In genomic region chr3:68904902-68905778, GRCm38 (mm10) we compare ENCODE assay signal across 26 mouse cellular contexts. TPM values are rescaled to one million over a fixed set of nuclear protein-coding genes. Genes with fewer than 3 reads are reported as not detected.
A peak's percentile ranks its signal among the peaks of the same experiment; 100 is the strongest.
DNase-seq lines count a peak whose midpoint lies in the region; ATAC-seq and TF ChIP-seq lines count a peak whose summit lies in the region.
"Had no signal": no experiment of that assay in that cellular context is flagged by ENCODE, and none has a peak within 500 bp of the region (broad histone marks: within the 10 kb centered on the region; RNA-seq: fewer than 3 reads in every experiment).

No protein-coding gene starts in this region.

- DNase-seq in left cerebral cortex, adult 2 months (ENCODE audit: extremely low spot score in 1 of 2, low spot score in 2 of 2), result no peak
- DNase-seq in left cerebral cortex, postnatal 10 days (ENCODE audit: extremely low spot score in 1 of 2, low spot score in 2 of 2), result no peak
- DNase-seq in CH12.LX (ENCODE audit: extremely low read depth), result peak; percentile 81
- peak; percentile 12 for DNase-seq in induced T-regulatory cell, adult 2 months (ENCODE audit: low read depth)
- peak; percentile 13 for DNase-seq in telencephalon, adult 2 months (ENCODE audit: low read depth, low spot score)
- DNase-seq: adrenal gland, postnatal 14 days; cerebellum, adult 11-12 months; cerebellum, postnatal 25 days; heart, adult 2 months; heart, postnatal 4 days; kidney, adult 8-10 months; kidney, postnatal 14 days; midbrain, embryonic 14.5 days; right cerebral cortex, postnatal 14 days; thymus, postnatal 25 days had no signal

- peaks cover 6 to 36% of the 10 kb centered on the region in 2 experiments; a peak in 3 of 4 replicates for H3K4me1 ChIP-seq in CH12.LX (ENCODE audit: control insufficient read depth in 1 of 2, insufficient read depth in 2 of 2)
- H3K4me1 ChIP-seq in intestine, embryonic 16.5 days (ENCODE audit: control insufficient read depth, insufficient read depth, low read length), result no peaks in the 10 kb centered on the region
- H3K4me1 ChIP-seq: forebrain, embryonic 10.5 days; heart, embryonic 15.5 days; lung, embryonic 15.5 days had no signal

- no peaks in the 10 kb centered on the region for H3K9me3 ChIP-seq in CH12.LX (replicated peaks; ENCODE audit: low read length)
- H3K9me3 ChIP-seq in intestine, embryonic 16.5 days (ENCODE audit: control insufficient read depth, low read length), result no peaks in the 10 kb centered on the region
- H3K9me3 ChIP-seq: forebrain, embryonic 10.5 days; heart, embryonic 15.5 days; lung, embryonic 15.5 days had no signal

- no peak for TF ChIP-seq RAD21 in CH12.LX (IDR thresholded peaks at IDR 0.05; ENCODE audit: low read depth, low read length)

- dilution Hi-C loops in CH12.LX (cut with MboI; ENCODE audit: extremely low pct_ligation_motif_present, extremely low pct_unique_long_range_greater_than_20kb, low sequenced_read_pairs), result no loop called here

- H3K79me2 ChIP-seq in CH12.LX (replicated peaks; ENCODE audit: control insufficient read depth, extremely low read depth, insufficient read depth, poor library complexity, severe bottlenecking), result no peaks in the 10 kb centered on the region

- 0 out of 2 replicates have a peak overlapping the region, but pooled peaks have one; percentile 26 for H3K4me2 ChIP-seq in CH12.LX (ENCODE audit: insufficient read depth, low read depth, poor library complexity, severe bottlenecking)
- H3K4me2 ChIP-seq in intestine, embryonic 16.5 days (ENCODE audit: low read depth, low read length), result no peak overlapping the region
- H3K4me2 ChIP-seq: heart, embryonic 15.5 days; lung, embryonic 15.5 days had no signal

- no peaks in the 10 kb centered on the region for H3K27me3 ChIP-seq in CH12.LX (replicated peaks)
- H3K27me3 ChIP-seq in intestine, embryonic 16.5 days (replicated peaks; ENCODE audit: control insufficient read depth, insufficient read depth, low read length), result no peaks in the 10 kb centered on the region
- H3K27me3 ChIP-seq: heart, embryonic 15.5 days; lung, embryonic 15.5 days; Patski had no signal

- TF ChIP-seq EP300 in CH12.LX (IDR thresholded peaks at IDR 0.05; ENCODE audit: low read length), result peak; percentile 63

- no peak for TF ChIP-seq POLR2A in CH12.LX (IDR thresholded peaks at IDR 0.05; ENCODE audit: low read depth, low read length)

- intact Hi-C loops in left cerebral cortex, adult 2 months (cut with DNase I), result no loop called here
- intact Hi-C loops in left cerebral cortex, postnatal 10 days (cut with DNase I), result no loop called here

- H3K36me3 ChIP-seq in CH12.LX (replicated peaks in 1 of 2; ENCODE audit: control insufficient read depth in 1 of 2, insufficient read depth in 1 of 2, low read length in 1 of 2), result no peaks in the 10 kb centered on the region
- no peaks in the 10 kb centered on the region for H3K36me3 ChIP-seq in intestine, embryonic 16.5 days (ENCODE audit: control insufficient read depth, insufficient read depth, low read length)
- H3K36me3 ChIP-seq: heart, embryonic 15.5 days; lung, embryonic 15.5 days had no signal

- ATAC-seq in intestine, embryonic 16.5 days, result no peak
- no peak for ATAC-seq in cerebellum, adult (ENCODE audit: insufficient number of reproducible peaks, low FRiP score, low TSS enrichment)
- ATAC-seq: Patski had no signal

- peak overlapping the region; percentile 56 for H3K9ac ChIP-seq in CH12.LX (ENCODE audit: insufficient read depth, low read depth)
- H3K9ac ChIP-seq in intestine, embryonic 16.5 days (ENCODE audit: low read depth, low read length), result no peak overlapping the region
- H3K9ac ChIP-seq: heart, embryonic 15.5 days; liver, embryonic 14.5 days; lung, embryonic 15.5 days had no signal

- in situ Hi-C loops in CH12.LX (cut with MboI; ENCODE audit: low pct_ligation_motif_present, low pct_unique_long_range_greater_than_20kb, low sequenced_read_pairs), result no loop called here

- TF ChIP-seq CTCF in left cerebral cortex, adult 2 months (IDR thresholded peaks at IDR 0.05), result no peak
- no peak for TF ChIP-seq CTCF in CH12.LX (conservative IDR thresholded peaks at IDR 0.05 in 1 of 2, IDR thresholded peaks at IDR 0.05 in 1 of 2; ENCODE audit: low read depth in 2 of 2, low read length in 2 of 2)

- no peak overlapping the region for H3K4me3 ChIP-seq in left cerebral cortex, adult 2 months
- no peak overlapping the region for H3K4me3 ChIP-seq in CH12.LX (replicated peaks in 1 of 3; ENCODE audit: low read depth in 2 of 3, low read length in 2 of 3, poor library complexity in 1 of 3)
- H3K4me3 ChIP-seq in intestine, embryonic 16.5 days (ENCODE audit: low read length), result no peak overlapping the region
- H3K4me3 ChIP-seq: forebrain, embryonic 10.5 days; heart, adult 2 months; heart, embryonic 15.5 days; lung, embryonic 15.5 days; myocyte had no signal

- peak overlapping the region; percentile 70 for H3K27ac ChIP-seq in left cerebral cortex, adult 2 months
- peak overlapping the region; percentile 55 for H3K27ac ChIP-seq in CH12.LX (ENCODE audit: insufficient read depth, low read depth)
- no peak overlapping the region for H3K27ac ChIP-seq in intestine, embryonic 16.5 days (ENCODE audit: low read length)
- H3K27ac ChIP-seq: forebrain, embryonic 10.5 days; heart, adult 2 months; heart, embryonic 15.5 days; liver, embryonic 14.5 days; lung, embryonic 15.5 days; macrophage had no signal

- WGBS in intestine, embryonic 16.5 days, result 52% methylated on average over 2 of the region's 2 CpGs

TF ChIP-seq in CH12.LX, 34 proteins besides CTCF, POLR2A, EP300 and RAD21:
- TF ChIP-seq SIN3A (IDR thresholded peaks at IDR 0.05; ENCODE audit: low read length) (no peak), ELF1 (IDR thresholded peaks at IDR 0.05; ENCODE audit: low read depth, low read length) (no peak), PAX5 (IDR thresholded peaks at IDR 0.05; ENCODE audit: low read length) (no peak), ETS1 (conservative IDR thresholded peaks at IDR 0.05; ENCODE audit: low read depth, low read length) (no peak; the same call in 1 of the 2 replicates), TCF12 (IDR thresholded peaks at IDR 0.05; ENCODE audit: low read depth, low read length) (peak; percentile 29; the same call in 1 of the 2 replicates), IRF4 (IDR thresholded peaks at IDR 0.05; ENCODE audit: low read depth, low read length) (peak; percentile 64), JUN (IDR thresholded peaks at IDR 0.05; ENCODE audit: insufficient read depth, low read depth, low read length) (no peak), MAZ (IDR thresholded peaks at IDR 0.05; ENCODE audit: low read depth, low read length) (peak; percentile 62; the same call in 1 of the 2 replicates), HCFC1 (IDR thresholded peaks at IDR 0.05; ENCODE audit: low read depth, low read length) (peak; percentile 10; the same call in 1 of the 2 replicates), ZC3H11A (IDR thresholded peaks at IDR 0.05; ENCODE audit: low read depth, low read length) (no peak), CHD1 (IDR thresholded peaks at IDR 0.05; ENCODE audit: low read depth, low read length) (peak; percentile 69; the same call in 1 of the 2 replicates), E2F4 (IDR thresholded peaks at IDR 0.05; ENCODE audit: insufficient replicate concordance, low read depth, low read length) (no peak)

RNA-seq across cellular contexts. Expression of gene 1110032F04Rik, which starts 35.8 kb away (rescaled TPM):
- total RNA-seq in left cerebral cortex, adult 2 months (2021), result 10 to 100 TPM; 14.3 to 17.8 TPM
- total RNA-seq in left cerebral cortex, postnatal 10 days (2021), result 10 to 100 TPM; 11.2 to 11.4 TPM
- 0.04 and 0.08 TPM in 2 replicates for total RNA-seq in CH12.LX (2012; rRNA removed)
- not detected in 2 replicates for total RNA-seq in CH12.LX (2014; rRNA removed)
- polyA plus RNA-seq in CH12.LX (2012; ENCODE audit: insufficient read length, low read depth), result not detected in 2 replicates
- polyA plus RNA-seq in intestine, embryonic 16.5 days (2015; fragmentation: Nextera tagmentation; extraction: Ambion mirVana), result 0.43 and 0.66 TPM in 2 replicates
- total RNA-seq: gastrocnemius, adult 8-10 months had no signal
- polyA plus RNA-seq: C2C12, macrophage, myocyte, Patski had no signal

Comparison
In these comparisons a context has a peak if more than half of its experiments do, and no peak if none do; other contexts are left out.
1. DNase-seq: peak in CH12.LX (single experiment), induced T-regulatory cell, adult 2 months (single experiment) and telencephalon, adult 2 months (single experiment); none in left cerebral cortex, adult 2 months (0 of 2) and left cerebral cortex, postnatal 10 days (0 of 2).
2. RNA of gene 1110032F04Rik, which starts 35.8 kb away (total RNA-seq): 14.3 to 17.8 TPM in left cerebral cortex, adult 2 months and 11.2 to 11.4 TPM in left cerebral cortex, postnatal 10 days; 0.04 to 0.08 TPM in CH12.LX; every median in the first group is over 10 times any median in the second.